Mouse (Mus musculus) left cerebral cortex, postnatal 14 days (tissue): ENCODE measurements at regions not wholly inside any gene's neighbourhood (a gene's known extent, or its start where the extent isn't known, plus 50 kb on each side); places are given as distances from the start of the nearest gene placed in this dataset.
"Not testable (repeated sequence)": the region's sequence is repeated elsewhere in the genome, so short reads cannot be mapped to it uniquely, and the experiment has no call there.

ENCODE experiments used
- DNase-seq, 2 experiments: peaks; one replicate each; pipeline ENCODE4 v3.0.0; 2021 to 2022; ENCODE audit warnings: low spot score in 2 of 2, mixed read lengths in 1 of 2
- intact Hi-C: fragments of 180-260 bp; cut with DNase I; formaldehyde crosslinking; loops from one replicate; pipeline ENCODE4 v1.15.1; 2025

- intact Hi-C loops = not testable (repeated sequence)
- DNase-seq = peak in 1 of 2 experiments; percentile 8
These were observed 73.0 kb downstream of the Prl2c3 start for GRCm38 (mm10) chr13:12726831-12727230.

GRCm38 (mm10) chr13:12717972-12718546 lies 81.8 kb downstream of the Prl2c3 start:
- intact Hi-C loops, DNase-seq: not testable (repeated sequence)

GRCm38 (mm10) chr13:12711471-12712273 lies 88.2 kb downstream of the Prl2c3 start:
- intact Hi-C loops = no loop called here
- DNase-seq = no peak

- intact Hi-C loops, DNase-seq: not testable (repeated sequence)
These were observed 96.9 kb downstream of the Prl2c3 start for GRCm38 (mm10) chr13:12702804-12703612.

- intact Hi-C loops, DNase-seq: not testable (repeated sequence)
These were observed 97.6 kb downstream of the Prl2c3 start for GRCm38 (mm10) chr13:12702111-12702803.

GRCm38 (mm10) chr13:12693593-12694118 lies 106.2 kb downstream of the Prl2c3 start:
- intact Hi-C loops, DNase-seq: not testable (repeated sequence)

- intact Hi-C loops, DNase-seq: not testable (repeated sequence)
These were observed 111.1 kb downstream of the Prl2c3 start for GRCm38 (mm10) chr13:12688778-12689177.

- intact Hi-C loops, DNase-seq: not testable (repeated sequence)
These were observed 111.7 kb downstream of the Prl2c3 start for GRCm38 (mm10) chr13:12688149-12688548.

- intact Hi-C loops = loop anchor here (5.0 kb wide), 1 partner anchor 209 kb away; no protein-coding TSS in a partner anchor
- not testable (repeated sequence) for DNase-seq
These were observed 115.4 kb downstream of the Ero1lb start for GRCm38 (mm10) chr13:12680954-12681571.

GRCm38 (mm10) chr13:12680283-12680953 lies 114.7 kb downstream of the Ero1lb start:
- DNase-seq = peak; percentile 60 to 73
- intact Hi-C loops = loop anchor here (5.0 kb wide), 1 partner anchor 208 kb away; no protein-coding TSS in a partner anchor

- DNase-seq = no peak
- intact Hi-C loops = no loop called here
These were observed 111.7 kb downstream of the Ero1lb start for GRCm38 (mm10) chr13:12677372-12677771.

GRCm38 (mm10) chr13:12671011-12671410 lies 105.3 kb downstream of the Ero1lb start:
- intact Hi-C loops, DNase-seq: not testable (repeated sequence)

GRCm38 (mm10) chr13:12668742-12669141 lies 103.1 kb downstream of the Ero1lb start:
- intact Hi-C loops = not testable (repeated sequence)

GRCm38 (mm10) chr13:12667727-12668665 lies 102.3 kb downstream of the Ero1lb start:
- intact Hi-C loops, DNase-seq: not testable (repeated sequence)

More at GRCm38 (mm10) chr13:12668742-12669141, 103.1 kb downstream of the Ero1lb start:
- DNase-seq = not testable (repeated sequence)

- DNase-seq, intact Hi-C loops: not testable (repeated sequence)
These were observed 100.4 kb downstream of the Ero1lb start for GRCm38 (mm10) chr13:12666050-12666449.
